Mouse (Mus musculus): ENCODE results near the gene Bglap.
"Not testable (repeated sequence)": the region's sequence is repeated elsewhere in the genome, so short reads cannot be mapped to it uniquely, and the experiment has no call there.

Gene Bglap

GRCm38 (mm10) chr3:88384364-88384763 lies at the start of gene Bglap:
Bglap (minus strand) TSS chr3:88384464.
- no peak for DNase-seq (ENCODE audit: low read depth, low spot score)

DNA sequence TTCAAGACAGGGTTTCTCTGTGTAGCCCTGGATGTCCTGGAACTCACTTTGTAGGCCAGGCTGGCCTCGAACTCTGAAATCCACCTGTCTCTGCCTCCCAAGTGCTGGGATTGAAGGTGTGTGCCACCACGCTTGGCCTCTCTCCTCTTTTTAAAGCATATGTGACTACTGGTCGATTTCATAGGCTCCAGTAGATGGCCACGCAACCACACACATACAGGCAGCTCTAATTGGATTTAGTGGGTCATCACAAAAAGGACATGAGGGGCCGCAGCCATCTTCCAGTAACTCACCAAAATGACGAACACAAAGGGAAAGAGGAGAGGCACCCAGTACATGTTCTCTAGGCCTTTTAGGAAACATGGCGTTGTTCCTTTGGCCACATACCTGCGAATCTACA lies 44.4 kb upstream of the Bglap start:
- DNase-seq (ENCODE audit: low read depth, low spot score), result not testable (repeated sequence)

GRCm38 (mm10) chr3:88427342-88427905 lies 43.2 kb upstream of the Bglap start:
- no peak for DNase-seq (ENCODE audit: low read depth, low spot score)

GRCm38 (mm10) chr3:88425708-88426420 lies 41.6 kb upstream of the Bglap start:
- no peak for DNase-seq (ENCODE audit: low read depth, low spot score)

GRCm38 (mm10) chr3:88425330-88425689 lies 41.0 kb upstream of the Bglap start:
- DNase-seq (ENCODE audit: low read depth, low spot score), result no peak

DNA sequence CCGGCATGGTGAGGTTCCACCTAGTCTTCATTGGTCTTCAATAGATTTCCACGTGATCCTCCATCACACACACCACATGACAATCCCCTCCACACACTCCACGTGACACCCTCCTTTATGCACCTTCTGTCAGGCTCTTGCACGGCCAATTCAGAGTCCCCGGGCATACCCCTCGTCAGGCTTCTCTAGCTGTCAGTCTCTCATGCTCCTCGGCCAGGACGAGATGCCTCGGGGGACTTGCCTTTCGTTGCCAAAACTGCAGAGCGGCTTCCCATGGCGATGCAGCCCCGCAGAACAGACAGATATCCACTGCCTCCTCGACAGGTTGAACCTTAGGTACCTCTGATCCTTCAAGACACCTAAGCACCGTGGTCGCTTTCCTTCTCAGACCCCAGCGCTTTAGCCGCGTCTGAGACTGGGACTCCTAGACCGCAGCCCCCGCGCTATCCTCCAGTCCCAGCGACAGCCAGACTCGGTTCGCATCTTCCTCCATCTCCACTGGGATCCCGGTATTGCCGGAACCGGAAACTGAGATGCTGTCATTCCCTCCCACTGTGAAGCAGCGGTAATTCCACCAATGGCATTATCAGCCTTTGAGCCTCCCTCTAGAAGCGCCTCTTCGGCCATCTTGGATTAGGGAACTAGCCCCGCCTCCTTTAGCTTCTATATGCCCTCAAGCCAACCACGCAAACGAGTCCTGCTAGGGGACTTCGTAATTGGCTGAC lies 40.5 kb upstream of the Bglap start, which contains the start of gene Slc25a44:
Slc25a44 (minus strand) TSS at position 535 of the 725 bp plus-strand sequence.
- peak; percentile 100 for DNase-seq (ENCODE audit: low read depth, low spot score)

DNA sequence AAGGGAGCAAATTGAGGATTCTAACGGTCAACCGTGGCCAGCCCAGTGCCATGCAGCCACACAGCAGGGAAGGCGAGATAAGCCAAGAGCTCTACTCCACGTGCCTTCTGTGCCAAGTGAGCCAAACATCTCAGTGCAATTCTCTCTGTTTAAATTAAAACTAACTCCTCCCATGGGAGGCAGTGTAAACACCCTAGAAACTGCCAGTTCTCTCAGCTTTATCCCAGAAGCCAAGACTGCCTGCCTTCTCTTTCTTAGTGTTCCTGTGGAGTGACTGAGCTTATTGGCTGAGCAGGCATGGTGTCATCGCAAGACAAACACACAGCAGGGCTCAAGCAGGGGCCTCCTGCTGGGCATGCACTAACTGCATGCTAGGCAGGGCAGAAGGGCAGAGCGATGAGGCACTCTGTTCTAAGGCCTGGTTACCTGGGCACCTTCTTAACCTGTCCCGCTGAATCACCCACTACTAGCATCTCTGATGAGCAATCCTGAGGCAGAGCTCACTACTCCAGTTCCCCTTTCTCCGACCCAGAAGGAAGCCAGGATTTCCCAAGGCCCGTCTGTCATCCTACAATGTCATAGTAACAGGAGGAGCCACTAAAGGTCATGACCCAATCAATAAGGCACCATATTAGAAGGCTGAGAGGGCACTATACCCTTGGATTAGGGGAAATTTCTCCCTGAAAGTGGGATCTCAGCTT lies 37.9 kb upstream of the Bglap start:
- no peak for DNase-seq (ENCODE audit: low read depth, low spot score)

DNA sequence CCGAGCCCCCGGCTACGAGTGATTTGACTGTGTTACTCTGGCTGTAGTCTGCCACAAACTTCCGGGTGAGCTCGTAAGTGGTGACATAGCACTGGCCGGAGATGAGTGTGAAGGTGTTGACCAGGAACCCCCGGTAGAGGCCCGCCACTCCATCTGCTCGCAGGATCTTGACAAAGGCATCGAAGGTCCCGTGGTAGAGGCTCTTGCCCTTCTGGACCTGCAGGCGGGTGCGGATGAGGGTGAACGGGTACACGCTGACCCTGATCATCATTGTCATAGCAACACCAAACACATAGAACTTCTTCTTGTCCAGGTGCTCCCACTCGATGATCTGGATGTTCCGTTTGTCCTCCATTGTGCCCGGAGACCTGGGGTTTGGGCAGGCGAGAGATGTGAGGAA lies 36.5 kb upstream of the Bglap start:
- no peak for DNase-seq (ENCODE audit: low read depth, low spot score)

DNA sequence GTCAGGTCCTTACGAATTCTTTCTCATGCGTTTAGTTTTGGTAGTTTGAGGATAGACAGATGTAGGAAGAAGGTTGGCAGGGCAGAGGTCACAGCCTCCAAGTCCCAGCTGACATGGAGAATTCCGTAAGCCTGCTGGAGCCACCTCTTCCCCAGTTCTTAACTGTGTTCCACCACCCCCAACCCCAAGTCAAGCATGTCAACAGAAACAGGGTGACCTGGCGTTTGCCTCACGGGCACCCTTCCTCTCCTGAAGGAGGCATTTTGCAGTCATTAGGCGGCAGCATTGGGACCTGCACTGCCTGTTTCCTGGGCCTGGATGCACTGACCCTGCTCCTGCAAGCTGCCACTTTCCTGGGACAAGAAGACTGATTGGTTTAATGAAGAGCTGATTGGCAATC lies 33.8 kb upstream of the Bglap start:
- DNase-seq (ENCODE audit: low read depth, low spot score), result no peak

GRCm38 (mm10) chr3:88415668-88416067 lies 31.4 kb upstream of the Bglap start:
- no peak for DNase-seq (ENCODE audit: low read depth, low spot score)

DNA sequence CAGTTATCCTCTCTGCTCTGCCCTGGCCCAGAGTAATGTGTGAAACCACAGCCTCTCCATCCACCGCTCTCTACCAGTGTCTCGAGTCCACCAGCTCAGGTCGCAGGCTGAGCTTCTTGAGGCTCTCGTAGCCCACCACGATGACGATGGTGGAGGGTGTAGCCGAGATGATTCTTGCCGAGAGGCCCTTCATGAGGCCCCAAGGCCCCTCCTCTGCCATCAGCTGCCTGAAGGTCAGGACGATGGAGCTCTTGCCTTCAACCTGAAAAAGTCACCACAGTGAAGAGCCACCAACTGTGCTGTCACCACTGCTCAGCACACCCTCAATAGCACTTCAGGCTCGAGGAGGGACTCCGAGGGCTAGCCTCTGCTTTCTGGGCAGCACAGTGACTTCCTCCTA lies 28.4 kb upstream of the Bglap start:
- DNase-seq (ENCODE audit: low read depth, low spot score), result no peak

DNA sequence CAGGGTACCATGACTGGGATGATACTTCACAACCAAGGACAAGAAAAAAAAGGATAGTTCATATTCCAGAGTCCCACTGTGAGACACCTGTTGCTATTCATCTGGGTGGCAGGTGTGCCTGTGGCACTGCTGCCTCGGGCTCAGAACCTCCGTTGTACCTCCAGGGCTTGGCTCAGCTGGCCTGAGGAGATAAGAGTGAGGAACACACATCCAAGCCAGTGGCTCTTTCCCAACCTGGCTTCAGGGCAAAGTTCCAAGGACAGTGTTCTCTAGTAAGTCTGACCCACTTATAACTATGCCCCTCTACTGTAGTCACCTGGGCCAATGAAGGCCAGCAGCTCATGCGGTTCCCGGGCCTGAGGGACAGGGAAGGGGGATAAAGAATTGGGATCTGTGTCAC lies 27.4 kb upstream of the Bglap start:
- DNase-seq (ENCODE audit: low read depth, low spot score), result no peak

- DNase-seq (ENCODE audit: low read depth, low spot score), result peak; percentile 86
These were observed 26.4 kb upstream of the Bglap start for GRCm38 (mm10) chr3:88410645-88411031.

GRCm38 (mm10) chr3:88409741-88410644 lies 25.7 kb upstream of the Bglap start, which contains the start of gene Pmf1:
Pmf1 (minus strand) TSS chr3:88410331.
- peak; percentile 96 for DNase-seq (ENCODE audit: low read depth, low spot score)

DNA sequence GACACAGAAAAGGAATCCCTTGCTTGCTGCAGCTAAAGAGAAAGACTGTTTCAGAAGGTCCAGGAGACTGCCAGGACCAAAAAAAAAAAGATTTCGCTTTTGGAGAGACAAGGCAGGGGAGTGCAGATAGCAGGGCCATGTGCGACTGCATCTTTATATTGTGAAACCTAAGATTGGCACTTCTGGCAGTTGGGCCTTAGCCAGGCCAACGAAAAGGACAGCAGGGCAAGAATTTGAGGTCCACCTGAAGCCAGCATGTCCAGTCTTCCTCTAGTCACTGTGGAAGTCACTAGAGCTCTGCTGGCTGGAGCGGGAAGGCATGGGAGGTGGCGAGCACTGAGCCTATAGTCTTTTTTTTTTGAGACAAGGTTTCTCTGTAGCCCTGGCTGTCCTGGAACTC lies 24.7 kb upstream of the Bglap start:
- DNase-seq (ENCODE audit: low read depth, low spot score), result no peak

DNA sequence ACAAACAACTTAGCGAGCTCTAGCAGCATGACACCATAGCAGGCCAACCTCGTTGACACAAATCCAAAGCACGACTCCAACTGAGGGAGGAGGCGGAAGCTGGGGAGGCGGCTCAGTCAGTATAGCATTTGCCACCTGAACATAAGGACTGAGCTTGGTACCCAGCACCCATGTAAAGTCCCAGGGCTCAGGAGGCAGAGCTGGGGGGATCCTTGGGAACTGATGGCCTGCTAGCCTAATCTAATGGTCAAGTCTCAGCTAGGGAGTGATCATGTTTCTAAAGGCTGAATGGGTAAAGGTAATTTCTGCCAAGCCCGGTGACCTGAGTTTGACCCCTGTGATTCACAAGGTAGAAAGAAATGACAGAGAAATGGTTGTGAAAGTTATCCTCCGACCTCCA lies 23.3 kb upstream of the Bglap start:
- no peak for DNase-seq (ENCODE audit: low read depth, low spot score)

DNA sequence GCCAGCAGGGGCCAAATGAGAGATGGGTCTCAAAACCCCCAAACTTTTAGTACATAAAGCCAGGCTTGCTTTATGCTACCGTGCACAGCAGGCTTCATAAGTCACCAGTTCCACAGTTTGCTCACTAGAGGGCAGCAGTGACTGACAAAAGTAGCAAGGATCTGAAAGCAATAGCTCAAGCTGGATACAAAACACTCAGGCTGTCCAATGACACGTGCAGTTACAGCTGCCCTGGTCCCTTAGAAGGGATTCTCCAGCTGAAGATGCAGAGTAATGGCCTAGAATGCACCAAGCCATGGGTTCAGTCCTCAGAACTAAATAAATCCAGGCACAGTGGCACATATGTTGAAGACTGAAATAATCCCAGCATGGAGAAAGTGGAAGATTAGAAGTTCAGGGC lies 22.8 kb upstream of the Bglap start:
- DNase-seq (ENCODE audit: low read depth, low spot score), result peak; percentile 89

DNA sequence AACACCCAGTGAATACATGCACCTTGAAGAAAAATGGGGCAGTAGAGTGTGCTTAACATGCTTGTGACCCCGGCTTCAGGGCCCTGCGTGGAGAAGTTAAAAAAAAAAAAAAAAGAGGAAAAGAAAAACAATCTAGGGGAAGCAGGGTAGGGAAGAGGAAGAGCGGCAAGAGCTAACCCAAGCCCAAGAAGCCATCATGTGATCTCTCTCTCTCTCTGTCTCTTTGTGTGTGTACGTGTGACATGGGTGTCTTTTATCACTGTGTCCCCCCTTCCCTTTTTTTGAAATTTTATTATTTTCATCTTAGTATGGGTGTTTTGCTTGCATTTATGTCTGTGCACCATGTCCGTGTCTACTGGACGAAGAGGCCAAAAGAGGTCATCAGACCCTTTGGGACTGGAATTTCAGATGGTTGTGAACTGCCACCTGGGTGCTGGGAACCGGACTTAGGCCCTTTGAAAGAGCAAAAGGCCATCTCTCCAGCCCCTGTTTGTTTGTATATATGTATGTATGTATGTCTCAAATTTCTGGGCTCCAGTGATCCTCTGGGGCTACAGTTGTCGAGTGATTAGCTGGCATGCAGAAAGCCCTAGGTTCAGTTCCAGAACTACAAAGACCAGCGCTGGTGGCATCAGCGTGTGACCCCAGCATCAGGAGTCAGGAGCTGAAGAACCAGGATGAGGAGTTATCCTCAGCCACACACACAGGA lies 19.4 kb upstream of the Bglap start:
- DNase-seq (ENCODE audit: low read depth, low spot score), result no peak

GRCm38 (mm10) chr3:88398666-88399065 lies 14.4 kb upstream of the Bglap start:
- no peak for DNase-seq (ENCODE audit: low read depth, low spot score)

DNA sequence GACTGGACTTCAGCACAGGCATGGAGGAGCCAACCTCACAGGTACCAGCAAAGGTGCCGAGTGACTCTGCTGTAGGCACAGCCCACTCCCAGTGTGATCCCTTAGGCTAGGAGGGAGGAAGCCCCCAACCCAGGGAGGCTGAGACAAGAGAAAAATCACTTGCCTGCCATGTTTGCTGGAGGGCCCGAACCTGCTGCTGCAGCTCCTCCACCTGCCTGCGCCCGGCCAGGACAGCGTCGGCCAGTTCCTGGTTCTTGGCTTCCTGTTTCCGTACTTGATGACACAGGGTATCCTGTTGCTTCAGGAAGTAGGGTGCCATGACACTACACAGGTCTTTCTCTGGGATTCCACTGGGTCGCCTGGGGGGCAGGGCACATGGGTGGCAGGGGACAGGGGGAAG lies 11.5 kb upstream of the Bglap start:
- no peak for DNase-seq (ENCODE audit: low read depth, low spot score)

- DNase-seq (ENCODE audit: low read depth, low spot score), result no peak
These were observed 11.0 kb upstream of the Bglap start for GRCm38 (mm10) chr3:88395288-88395687.

Data from R1 (cell line).